Mouse (Mus musculus) naive thymus-derived CD4-positive, alpha-beta T cell, adult 2 months (primary cell): Measurements from ENCODE around the gene Smg6.
A peak's percentile ranks its signal among the peaks of the same experiment; 100 is the strongest.

Source experiments
- DNase-seq: peaks from one replicate; pipeline ENCODE4 v3.0.0-alpha.2; 2011; ENCODE audit warnings: low read depth

Smg6 gene

DNA sequence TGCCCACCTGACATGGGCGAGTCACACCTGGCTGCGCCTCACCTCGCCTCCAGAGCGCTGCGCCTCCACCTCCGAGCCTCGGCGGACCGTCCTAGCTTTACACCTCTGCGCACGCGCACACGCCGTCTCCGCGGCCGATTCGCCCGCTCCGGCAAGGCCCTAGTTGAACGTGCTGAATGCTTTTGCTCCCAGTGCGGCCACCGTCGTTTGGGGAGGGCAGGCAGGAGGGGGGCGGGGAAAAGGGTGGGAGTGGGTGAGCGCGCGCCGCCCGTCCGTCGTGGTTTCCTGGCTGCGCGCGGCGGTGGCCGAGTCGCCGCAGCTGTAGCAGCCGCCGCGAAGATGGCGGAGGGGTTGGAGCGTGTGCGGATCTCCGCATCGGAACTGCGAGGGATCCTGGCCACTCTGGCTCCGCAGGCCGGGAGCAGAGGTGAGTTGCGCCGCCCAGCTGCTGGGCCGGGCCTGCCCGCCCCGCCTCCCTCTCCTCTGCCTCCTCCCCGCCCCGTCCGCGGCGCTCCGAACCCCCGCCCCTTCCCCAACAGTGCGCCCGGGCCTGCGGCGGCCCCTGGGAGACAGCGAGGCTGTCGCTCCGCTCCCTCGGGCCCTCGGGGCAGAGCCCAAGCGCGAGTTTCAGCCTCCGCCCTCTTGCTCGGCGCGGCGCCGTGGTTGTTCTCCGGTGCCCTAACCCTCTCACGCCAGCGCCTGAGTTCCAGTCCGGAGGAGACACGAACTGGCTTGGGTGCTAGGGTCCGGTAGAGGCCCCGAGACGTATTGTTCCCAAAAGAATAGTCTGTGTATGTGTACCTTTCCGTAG is at the start of gene Smg6, which contains the start of gene Srr:
TSS of gene Smg6 (plus strand) at position 247 of the 811 bp plus-strand sequence.
TSS of gene Srr (minus strand) at position 372 of the 811 bp plus-strand sequence.
- DNase-seq: peak; percentile 96

DNA sequence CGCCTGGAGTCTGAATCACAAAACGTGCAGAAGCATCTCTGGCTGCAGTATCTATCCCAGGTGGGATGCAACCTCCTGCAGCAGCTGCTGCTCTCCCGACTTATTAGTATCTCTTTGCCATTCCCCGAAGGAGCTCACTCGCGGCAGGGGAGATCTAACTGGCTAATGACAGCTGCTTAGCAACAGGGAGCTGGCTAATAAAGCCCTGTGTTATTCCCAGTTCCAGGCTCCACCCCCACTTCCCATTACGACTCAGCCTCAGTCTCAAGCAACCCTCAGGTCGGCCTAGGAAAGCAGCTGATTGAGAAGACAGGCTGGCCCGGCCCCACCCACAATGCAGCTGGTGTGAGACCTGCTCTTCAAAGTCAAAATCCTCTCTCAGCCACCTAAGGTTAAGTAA is 48.8 kb upstream of the Smg6 start:
- DNase-seq: no peak

DNA sequence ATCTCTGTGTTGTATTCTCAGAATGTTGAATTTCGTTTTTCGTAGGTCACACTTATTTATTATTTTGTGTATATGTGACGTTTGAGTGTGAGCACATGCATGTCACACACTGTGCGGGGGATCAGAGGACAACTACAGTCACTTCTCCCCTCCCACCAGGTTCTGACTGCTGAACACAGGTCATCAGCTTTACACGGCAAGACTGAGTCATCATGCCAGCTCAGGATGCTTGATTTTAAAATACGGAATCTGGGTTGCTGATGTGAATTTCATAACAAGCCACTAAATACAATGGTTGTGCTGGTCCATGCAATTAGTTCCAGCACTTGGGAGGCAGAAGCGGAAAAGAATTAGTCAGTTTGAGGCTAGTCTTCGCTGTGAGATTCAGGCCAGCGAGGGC is 44.6 kb upstream of the Smg6 start:
- DNase-seq: no peak

DNA sequence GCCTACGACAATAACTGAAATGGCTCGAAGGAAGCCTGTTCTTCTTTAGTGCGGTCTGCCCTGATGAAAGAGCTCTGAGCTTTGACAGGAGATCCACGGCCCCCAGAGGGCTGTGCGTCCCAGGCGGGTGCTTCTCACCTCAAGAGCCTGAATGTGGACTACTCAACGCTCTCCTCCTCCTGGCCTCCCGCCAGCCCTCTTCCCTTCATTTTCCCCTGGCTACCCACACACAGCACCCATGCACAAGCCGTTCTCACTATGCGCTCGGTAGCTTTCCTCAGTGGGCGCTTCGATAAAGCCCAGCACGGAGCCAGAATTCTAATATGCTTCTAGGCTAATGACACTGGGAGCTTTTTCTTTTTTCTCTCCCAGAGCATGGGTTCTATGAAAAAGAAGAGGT is 43.6 kb upstream of the Smg6 start:
- DNase-seq: no peak

DNA sequence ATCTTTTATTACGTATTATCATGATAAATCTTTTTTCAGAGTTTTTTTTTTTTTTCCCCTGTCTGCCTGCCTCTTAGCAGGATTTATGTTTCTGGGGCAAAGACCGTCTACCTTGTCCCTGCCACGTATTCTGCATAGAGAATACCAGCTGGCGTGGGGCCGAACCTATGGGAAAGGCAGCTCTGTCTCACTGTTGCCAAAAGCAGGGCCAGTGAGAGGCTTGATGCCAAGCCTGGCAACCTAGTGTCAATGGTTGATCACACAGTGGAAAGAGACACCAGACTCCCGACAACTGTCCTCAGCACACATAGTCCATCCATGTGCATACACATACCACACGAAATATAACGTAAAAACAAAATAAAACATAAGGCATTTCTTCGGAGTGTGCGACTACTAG is 42.5 kb upstream of the Smg6 start:
- DNase-seq: no peak

DNA sequence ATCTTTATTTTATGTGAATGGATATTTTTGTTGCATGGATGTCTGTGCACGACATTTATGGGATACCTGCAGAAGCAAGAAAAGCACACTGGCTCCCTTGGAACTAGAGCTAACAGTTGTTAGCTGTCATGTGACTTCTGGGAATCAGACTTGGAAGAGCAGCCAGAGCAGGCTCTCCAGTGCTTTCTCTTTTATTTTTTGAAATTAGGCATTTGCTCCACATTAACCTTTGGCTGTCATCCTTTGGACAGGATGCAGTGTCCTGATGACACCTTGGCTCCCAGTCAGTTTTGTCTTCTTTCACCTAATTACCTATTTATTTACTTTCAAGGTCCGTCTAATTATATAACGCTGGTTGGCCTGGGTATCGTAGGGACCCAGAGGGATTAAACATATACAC is 31.0 kb upstream of the Smg6 start:
- no peak for DNase-seq

DNA sequence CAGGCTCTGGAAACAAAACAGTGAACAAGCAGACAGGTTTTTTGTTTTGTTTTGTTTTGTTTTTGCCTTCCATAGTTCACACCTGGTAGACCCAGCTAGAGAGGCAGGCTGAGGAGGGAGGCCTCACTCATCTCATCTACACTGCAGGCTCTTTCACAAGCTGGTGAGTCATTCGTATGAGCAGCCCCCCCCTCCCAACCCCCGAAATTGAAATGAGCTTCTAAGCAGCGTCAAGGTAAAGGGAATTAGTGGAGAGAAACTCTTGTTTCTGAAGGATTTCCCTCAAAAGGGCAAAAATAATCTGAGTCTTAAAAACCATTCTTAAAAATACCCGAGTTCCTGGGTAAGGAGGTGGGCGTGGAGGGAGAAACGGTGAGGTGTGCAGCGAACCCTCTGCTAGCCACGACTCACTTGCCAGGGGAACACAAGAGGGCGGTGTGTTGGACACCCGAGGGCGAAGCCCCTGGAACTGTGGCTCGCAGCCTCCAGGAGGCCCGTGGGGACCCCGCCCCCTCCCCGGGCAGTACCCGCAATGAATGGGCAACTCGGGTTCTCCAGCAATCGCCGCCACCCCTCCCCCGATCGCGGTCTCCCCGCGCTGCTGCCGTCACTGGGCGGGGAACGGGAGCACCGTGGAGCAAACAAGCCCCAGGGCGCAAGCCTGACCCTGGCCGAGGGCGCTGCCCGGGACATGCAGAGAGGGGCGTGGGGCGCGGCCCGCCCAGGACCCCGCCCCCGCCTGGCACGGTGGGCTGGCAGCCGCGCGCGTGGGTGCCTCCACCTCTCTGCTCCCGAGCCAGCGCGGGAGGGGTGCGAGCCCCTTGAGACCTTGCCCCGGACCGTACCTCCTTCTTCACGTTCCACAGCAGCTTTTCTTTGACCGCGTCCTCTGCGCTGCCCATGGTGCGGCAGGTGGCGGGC is 29.4 kb upstream of the Smg6 start:
- DNase-seq: peak; percentile 57

DNA sequence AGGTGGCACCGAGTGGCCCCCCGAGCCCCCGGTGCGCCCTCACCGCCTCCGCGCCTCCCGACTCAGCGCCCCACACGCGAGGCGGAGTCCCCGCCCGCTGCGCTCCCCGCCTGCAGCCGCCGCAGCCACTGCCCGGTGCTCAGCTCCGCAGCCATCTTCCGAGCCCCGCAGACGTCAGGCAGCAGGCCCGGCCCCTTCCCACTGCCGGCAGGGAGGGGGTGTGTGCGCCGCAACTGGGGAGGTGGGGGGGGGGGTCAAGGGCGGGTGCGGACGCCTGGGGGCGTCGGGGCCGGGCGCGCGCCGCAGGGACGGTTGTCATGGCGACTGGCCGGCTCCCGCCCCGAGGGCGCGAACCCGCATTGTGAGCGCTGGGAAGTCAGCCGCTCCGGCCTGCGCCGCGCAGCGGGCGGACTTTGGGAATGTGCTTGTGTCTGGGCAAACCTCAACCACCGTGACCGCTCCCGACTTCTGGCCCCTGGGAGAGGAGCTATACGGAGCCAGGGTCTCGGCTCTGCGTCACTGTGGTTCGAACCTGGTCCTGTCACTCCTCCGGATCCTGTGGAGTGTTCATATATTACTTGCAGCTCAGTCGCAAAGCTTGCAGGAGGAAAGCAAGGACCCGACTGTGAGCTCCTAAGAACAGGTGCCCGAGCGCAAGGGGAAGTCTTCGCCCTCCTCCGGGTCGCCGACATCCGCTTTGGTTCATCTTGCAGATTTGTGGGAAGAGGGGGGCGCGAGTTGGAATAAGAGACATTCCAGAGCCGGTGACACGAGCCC is 28.5 kb upstream of the Smg6 start, which contains the start of gene Sgsm2:
TSS of gene Sgsm2 (minus strand) at position 160 of the 777 bp plus-strand sequence.
- DNase-seq: peak; percentile 66

DNA sequence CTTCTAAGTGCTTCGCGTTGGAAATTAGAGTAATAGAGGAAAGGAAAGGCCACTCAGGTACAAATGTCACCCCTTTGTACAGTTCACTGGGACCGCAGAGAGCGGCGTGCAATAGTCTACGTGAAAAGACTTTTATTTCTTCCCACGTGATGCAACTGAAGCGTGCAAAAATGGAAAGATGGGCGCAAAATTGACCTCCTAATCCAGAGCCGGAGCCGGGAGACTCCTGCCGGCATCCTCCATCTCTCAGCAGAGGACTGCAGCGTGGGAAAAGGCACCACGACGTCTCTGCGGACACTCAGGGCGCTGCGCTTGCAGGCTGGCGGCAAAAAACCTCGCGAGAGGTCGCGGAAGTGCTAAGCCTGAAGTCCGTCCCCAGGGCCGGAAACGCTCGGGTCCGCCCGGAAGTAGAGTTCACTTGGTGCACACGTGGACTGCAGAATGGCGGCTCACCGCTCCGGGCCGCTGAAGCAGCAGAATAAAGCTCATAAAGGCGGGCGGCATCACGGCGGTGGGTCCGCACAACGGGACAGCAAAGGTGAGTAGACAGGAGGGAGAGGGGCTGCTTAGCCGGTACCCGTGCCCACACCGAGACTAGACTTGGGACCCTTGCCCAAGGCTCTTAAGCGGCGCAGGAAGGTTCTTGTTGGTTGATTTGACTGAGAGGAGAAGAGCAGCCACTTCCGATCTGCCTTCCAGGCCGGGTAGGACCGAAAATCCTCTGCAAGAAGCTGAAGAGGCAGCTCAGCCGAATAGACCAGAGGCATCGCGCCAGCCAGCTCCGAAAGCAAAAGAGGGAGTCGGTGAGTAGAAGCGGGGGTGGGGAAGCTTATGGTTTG is 27.7 kb upstream of the Smg6 start, which contains the start of gene Tsr1:
TSS of gene Tsr1 (plus strand) at position 394 of the 839 bp plus-strand sequence.
- DNase-seq: peak; percentile 89

DNA sequence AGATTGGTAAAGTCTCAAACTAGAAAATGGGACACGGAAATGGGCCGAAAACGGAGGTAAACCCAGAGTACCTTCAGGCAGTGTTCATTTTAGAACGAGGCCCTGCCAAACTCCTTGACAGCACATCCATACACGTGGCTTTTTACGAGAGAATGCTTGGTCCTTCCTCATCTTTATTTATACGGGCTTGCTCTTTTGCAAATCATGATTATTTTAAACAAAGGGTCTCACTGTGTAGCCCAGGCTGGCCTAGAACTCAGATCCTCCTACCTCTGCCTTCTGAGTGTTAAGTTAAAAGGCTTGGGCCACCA is 27.2 kb upstream of the Smg6 start:
- DNase-seq: no peak

DNA sequence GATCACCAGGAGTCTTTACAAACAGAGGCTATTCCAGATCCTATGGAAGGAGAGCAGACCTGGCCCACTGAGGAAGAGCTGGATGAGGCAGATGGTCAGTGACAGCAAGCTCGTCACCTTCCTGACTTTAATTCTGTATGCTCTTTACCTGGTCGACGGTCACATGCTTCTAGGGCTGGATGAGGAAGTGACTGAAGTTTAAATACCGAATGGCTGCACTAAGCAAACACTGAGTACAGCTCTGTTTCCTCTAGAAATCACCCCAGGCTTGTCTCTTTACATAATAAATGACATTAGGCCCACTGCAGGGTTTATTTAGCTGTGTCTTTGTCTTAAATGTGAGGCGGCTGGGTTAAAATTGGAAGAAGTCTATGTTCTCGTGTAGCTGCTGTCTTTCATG is 24.1 kb upstream of the Smg6 start:
- DNase-seq: no peak

DNA sequence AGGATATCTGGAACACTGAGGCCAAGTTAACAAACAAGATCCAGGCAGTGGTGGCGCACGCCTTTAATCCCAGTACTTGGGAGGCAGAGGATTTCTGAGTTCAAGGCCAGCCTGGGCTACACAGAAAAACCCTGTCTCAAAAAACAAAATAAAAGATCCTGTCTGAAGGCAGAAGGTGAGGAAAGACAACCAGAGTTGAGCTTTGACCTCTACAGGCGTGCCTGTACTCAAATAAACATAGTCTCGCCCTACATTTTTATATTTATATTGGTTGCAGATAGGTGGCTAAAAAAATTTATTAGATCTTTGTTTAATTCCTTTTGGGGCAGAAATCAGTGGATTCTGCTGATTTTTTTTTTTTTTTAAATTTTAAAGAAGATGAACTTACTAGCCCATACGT is 23.2 kb upstream of the Smg6 start:
- DNase-seq: no peak

DNA sequence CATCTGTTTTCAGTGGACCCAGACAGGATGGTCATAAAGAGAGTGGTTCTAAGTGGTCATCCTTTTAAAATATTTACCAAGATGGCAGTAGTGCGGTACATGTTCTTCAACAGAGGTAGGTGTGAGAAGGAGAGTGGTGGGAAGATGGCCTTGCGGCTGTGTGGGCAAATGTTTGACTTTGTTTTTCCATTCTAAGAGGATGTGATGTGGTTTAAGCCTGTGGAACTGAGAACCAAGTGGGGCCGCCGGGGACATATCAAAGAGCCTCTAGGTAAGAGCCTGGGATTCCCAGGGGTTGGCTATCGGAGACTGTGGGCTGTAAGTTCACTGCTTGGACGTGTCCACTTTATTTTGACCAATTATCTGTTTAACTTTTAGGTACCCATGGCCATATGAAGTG is 17.8 kb upstream of the Smg6 start:
- no peak for DNase-seq

DNA sequence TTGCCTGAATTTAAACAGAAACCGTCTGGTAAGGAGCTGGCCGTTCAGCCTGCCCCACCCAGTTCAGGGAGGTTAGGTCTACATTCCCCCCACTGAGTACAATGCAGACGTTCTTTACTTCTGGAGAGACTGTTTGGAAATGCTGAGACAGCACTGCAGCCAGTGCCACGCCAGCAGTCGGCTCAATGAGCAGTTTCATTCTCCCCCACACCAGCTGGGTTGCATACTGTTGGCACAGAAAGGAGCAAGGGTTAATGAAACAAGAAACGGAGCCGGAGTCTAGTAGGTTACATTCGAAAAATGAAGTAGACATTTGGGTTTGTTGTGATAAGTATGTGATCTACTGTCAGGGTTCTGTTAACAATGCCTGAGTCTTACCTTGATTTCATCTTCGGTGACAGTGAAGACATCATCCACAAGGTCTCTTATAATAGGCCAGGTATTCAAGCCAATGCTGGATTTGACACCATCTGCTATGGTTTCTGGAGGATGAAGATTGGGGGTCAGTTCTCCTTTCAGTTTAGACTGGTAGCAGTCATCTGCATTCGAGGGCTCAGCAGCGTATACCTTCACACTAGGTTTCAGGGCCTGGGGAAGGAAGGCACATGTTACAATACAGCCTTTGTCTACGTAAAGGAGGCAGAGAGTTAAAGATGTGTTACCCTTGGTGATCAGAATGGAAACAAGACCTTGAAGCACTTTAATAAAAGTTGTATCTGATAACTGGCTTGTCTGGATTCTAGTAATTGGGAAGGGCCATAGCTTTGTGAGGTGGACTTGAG is 16.8 kb upstream of the Smg6 start:
- DNase-seq: no peak

DNA sequence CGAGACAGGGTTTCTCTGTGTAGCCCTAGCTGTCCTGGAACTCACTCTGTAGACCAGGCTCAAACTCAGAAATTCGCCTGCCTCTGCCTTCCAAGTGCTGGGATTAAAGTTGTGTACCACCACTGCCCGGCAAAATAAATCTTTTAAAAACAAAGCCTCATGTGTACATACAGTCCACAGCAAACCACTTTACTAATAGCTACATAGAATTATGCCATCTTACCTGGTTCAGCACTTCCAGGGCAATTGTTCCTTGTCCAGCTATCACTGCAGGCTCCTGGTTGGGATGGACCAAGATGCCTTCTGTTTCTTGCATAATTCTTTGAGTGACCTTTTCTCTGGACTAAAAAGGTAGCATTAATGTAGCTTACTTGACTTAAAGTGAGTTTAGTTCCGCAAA is 15.6 kb upstream of the Smg6 start:
- no peak for DNase-seq

DNA sequence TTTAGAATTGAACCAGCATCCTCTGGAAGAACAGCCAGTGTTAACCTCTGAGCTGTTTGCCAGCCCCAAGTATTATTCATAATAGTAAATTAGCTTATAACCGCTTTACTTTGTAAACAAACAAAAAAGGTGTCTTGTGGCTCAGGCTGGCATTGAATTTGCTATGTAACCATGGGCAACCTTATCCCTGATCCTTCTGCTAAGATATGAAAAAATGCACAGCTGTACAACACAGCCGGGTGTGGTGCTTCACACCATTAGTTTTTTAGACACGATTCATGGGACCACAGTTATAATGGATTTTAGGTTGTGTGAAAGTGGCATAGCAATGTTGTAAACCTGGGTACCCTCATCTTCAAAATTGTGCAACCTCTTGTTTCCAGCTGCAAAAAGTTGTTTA is 13.1 kb upstream of the Smg6 start:
- DNase-seq: no peak

DNA sequence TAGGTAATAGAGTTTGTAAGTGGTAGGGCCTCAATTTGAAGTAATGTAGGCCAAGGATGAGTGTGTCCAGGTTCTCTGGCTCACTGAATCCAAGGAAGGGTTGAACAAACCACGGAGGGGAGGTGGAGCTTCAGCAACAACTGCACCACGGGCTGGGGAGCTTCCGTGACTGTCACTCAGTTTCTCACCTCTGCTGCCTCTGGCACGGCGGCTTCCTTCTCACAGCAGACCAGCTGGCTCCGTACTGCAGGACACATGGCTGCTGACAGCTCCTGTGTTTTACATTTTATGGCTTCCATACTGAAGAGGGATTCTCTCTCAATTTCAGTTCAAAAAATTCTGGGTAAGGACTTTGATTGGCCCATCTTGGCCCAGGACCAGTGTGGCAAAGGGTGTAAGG is 6.4 kb upstream of the Smg6 start:
- no peak for DNase-seq

DNA sequence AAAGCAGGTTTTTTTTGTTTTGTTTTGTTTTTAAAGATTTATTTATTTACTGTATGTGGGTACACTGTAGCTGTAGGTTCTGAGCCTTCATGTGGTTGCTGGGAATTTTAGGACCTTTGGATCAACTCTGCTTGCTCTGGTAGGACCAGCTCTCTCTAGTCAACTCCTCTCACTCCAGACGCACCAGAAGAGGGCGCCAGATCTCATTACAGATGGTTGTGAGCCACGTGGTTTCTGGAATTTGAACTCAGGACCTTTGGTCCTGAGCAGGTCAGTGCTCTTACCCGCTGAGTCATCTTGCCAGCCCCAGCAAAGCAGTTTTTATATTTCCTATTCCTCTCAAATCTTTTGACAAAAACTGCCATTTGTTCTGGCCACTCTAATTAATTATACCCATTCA is 1.5 kb upstream of the Smg6 start:
- DNase-seq: peak; percentile 56

DNA sequence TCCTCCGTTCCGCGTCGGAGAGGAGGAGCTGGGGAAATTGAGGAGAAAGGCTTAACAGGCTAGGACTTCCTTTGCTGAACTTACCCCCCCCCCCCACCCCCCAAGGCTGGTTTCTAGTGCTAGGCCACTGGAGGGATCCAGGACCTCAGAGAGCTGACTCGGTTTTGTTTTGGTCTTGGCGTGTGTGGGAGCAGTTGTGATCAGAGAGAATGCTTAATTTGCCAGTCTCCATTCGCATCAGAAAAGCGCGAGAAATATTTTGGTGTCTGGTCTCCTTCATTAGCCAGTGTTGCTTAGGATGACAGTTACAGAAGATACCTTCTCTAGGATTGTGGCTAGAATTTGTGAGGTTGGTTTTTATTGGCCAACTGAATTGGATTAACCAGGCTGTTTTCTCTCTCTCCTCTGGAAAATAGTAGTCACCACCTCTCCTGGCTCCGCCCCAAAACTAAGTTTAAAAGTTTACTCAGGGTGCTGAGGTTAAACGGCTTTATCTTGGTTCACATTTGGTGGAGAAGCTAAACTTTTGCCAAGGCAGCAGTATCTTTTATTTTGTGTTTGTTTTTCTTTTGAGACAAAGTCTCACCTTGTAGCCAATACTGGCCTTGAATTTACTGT is 874 bp downstream of the Smg6 start:
- peak; percentile 73 for DNase-seq

DNA sequence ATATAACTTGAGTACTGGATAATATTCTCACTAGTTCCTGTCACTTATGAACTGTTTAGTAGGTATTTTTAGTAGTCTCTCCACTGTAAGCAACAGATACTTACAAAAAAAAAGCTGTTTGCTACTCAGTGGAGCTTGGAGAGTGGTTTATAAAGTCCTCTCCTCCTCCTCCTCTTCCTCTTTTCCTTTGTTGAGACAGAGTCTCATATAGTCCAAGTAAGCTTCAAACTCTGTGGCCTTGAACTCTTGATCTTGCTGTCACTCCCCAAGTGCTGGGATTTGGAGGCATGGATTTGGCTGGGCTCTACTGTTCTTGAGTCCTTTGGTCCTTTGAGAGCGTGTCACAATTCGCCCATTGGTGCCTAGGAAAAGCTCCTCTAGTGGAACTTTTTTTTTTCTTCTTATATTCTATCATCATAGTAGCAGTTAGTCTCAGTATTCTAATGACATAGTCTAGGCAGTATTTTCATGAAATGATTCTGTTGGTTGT is 1.7 kb downstream of the Smg6 start:
- no peak for DNase-seq
